Mouse (Mus musculus) MEL (cell line): ENCODE measurements around the gene Olfr52.

ENCODE experiments used
- CTCF ChIP-seq, 3 experiments: IDR thresholded peaks in 2 of 3; conservative IDR thresholded peaks in 1 of 3; 2 replicates each; pipeline ENCODE4 v1.5.1; 2011 to 2012; ENCODE audit warnings: low read length in 3 of 3, low read depth in 2 of 3, mild to moderate bottlenecking in 2 of 3, improper control_type of control experiment in 1 of 3, inconsistent platforms in 1 of 3, mixed read lengths in 1 of 3, moderate library complexity in 1 of 3; ENCODE audit not compliant: control insufficient read depth in 1 of 3, insufficient read depth in 1 of 3, poor library complexity in 1 of 3, severe bottlenecking in 1 of 3
- MAFK ChIP-seq: IDR thresholded peaks from 2 replicates; pipeline ENCODE4 v1.6.1; 2011; ENCODE audit warnings: low read depth, mild to moderate bottlenecking, low read length, improper control_type of control experiment, borderline replicate concordance
- SMC3 ChIP-seq: IDR thresholded peaks from 2 replicates; pipeline ENCODE4 v1.6.1; 2011; ENCODE audit warnings: low read depth, low read length, improper control_type of control experiment

DNA sequence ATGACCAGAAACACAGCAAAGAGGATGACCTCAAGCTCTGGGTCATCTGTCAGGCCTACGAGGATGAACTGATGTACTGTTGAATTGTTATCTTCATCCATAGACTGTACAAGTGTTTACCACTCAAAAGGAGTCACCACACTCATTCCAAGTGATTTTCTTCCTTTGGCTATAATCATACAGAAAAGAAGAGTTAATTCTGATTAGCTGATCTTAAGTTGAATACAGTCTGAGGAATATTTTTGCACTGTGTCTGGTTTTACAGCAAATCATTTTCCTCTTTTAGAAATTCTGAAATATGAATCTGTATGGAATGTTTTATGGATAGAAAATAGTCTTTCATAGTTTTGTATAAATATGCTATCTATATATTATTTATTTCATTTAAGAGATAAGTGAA is 38.9 kb downstream of the Olfr52 start, which contains the start of gene Olfr1040:
- TF ChIP-seq SMC3 (no peak), MAFK (no peak), CTCF (IDR thresholded peaks at IDR 0.05 in 2 of 3, conservative IDR thresholded peaks at IDR 0.05 in 1 of 3; ENCODE audit: control insufficient read depth in 1 of 3, insufficient read depth in 1 of 3, low read depth in 2 of 3, low read length in 3 of 3, poor library complexity in 1 of 3, severe bottlenecking in 1 of 3) (no peak)
